Mouse (Mus musculus): ENCODE results near the gene Hspa1b. TPM values are rescaled to one million over a fixed set of nuclear protein-coding genes. Genes with fewer than 3 reads are reported as not detected.
"Not testable (repeated sequence)": the region's sequence is repeated elsewhere in the genome, so short reads cannot be mapped to it uniquely, and the experiment has no call there.

Hspa1b gene
- total RNA-seq, 2 experiments from 2014 or later, result 12.5 TPM

GRCm38 (mm10) chr17:34956340-34956739 lies 2.7 kb downstream of the Hspa1b start:
- no peak for DNase-seq (ENCODE audit: low spot score in 2 of 2)

GRCm38 (mm10) chr17:34955884-34956283 lies 3.2 kb downstream of the Hspa1b start:
- no peak for DNase-seq (ENCODE audit: low spot score in 2 of 2)

GRCm38 (mm10) chr17:34954831-34955230 lies 4.2 kb downstream of the Hspa1b start:
- DNase-seq (ENCODE audit: low spot score in 2 of 2), result no peak

GRCm38 (mm10) chr17:34953904-34954303 lies 5.1 kb downstream of the Hspa1b start:
- DNase-seq (ENCODE audit: low spot score in 2 of 2), result no peak

GRCm38 (mm10) chr17:34953258-34953657 lies 5.8 kb downstream of the Hspa1b start:
- no peak for DNase-seq (ENCODE audit: low spot score in 2 of 2)

- peak; percentile 82 to 84 for DNase-seq (ENCODE audit: low spot score in 2 of 2)
Observed at GRCm38 (mm10) chr17:34952378-34953040, 6.5 kb downstream of the Hspa1b start.

GRCm38 (mm10) chr17:34951636-34952377 lies 7.2 kb downstream of the Hspa1b start:
- DNase-seq (ENCODE audit: low spot score in 2 of 2), result no peak

- no peak for DNase-seq (ENCODE audit: low spot score in 2 of 2)
Observed at GRCm38 (mm10) chr17:34950514-34951455, 8.3 kb downstream of the Hspa1b start.

GRCm38 (mm10) chr17:34949553-34949969 lies 9.5 kb downstream of the Hspa1b start:
- no peak for DNase-seq (ENCODE audit: low spot score in 2 of 2)

GRCm38 (mm10) chr17:34948721-34949552 lies 10.1 kb downstream of the Hspa1b start:
- DNase-seq (ENCODE audit: low spot score in 2 of 2), result not testable (repeated sequence)

GRCm38 (mm10) chr17:34947606-34948005 lies 11.4 kb downstream of the Hspa1b start:
- DNase-seq (ENCODE audit: low spot score in 2 of 2), result no peak

GRCm38 (mm10) chr17:34946486-34947140 lies 12.4 kb downstream of the Hspa1b start:
- no peak for DNase-seq (ENCODE audit: low spot score in 2 of 2)

- no peak for DNase-seq (ENCODE audit: low spot score in 2 of 2)
Observed at GRCm38 (mm10) chr17:34944362-34944761, 14.7 kb downstream of the Hspa1b start.

- no peak for DNase-seq (ENCODE audit: low spot score in 2 of 2)
Observed at GRCm38 (mm10) chr17:34943128-34943815, 15.8 kb downstream of the Hspa1b start.

GRCm38 (mm10) chr17:34941344-34942041 lies 17.5 kb downstream of the Hspa1b start:
- no peak for DNase-seq (ENCODE audit: low spot score in 2 of 2)

GRCm38 (mm10) chr17:34937960-34938505 lies 21.0 kb downstream of the Hspa1b start:
- no peak for DNase-seq (ENCODE audit: low spot score in 2 of 2)

- DNase-seq (ENCODE audit: low spot score in 2 of 2), result no peak
Observed at GRCm38 (mm10) chr17:34934830-34935229, 24.2 kb downstream of the Hspa1b start.

- no peak for DNase-seq (ENCODE audit: low spot score in 2 of 2)
Observed at GRCm38 (mm10) chr17:34934031-34934430, 25.0 kb downstream of the Hspa1b start.

- no peak for DNase-seq (ENCODE audit: low spot score in 2 of 2)
Observed at GRCm38 (mm10) chr17:34932287-34932686, 26.8 kb downstream of the Hspa1b start.
